Mouse (Mus musculus) urinary bladder, postnatal 10 days (tissue): ENCODE results near the gene Galnt3.

Experiments
- DNase-seq: peaks from one replicate; pipeline ENCODE4 v3.0.0; 2022; ENCODE audit warnings: low spot score

Gene Galnt3

DNA sequence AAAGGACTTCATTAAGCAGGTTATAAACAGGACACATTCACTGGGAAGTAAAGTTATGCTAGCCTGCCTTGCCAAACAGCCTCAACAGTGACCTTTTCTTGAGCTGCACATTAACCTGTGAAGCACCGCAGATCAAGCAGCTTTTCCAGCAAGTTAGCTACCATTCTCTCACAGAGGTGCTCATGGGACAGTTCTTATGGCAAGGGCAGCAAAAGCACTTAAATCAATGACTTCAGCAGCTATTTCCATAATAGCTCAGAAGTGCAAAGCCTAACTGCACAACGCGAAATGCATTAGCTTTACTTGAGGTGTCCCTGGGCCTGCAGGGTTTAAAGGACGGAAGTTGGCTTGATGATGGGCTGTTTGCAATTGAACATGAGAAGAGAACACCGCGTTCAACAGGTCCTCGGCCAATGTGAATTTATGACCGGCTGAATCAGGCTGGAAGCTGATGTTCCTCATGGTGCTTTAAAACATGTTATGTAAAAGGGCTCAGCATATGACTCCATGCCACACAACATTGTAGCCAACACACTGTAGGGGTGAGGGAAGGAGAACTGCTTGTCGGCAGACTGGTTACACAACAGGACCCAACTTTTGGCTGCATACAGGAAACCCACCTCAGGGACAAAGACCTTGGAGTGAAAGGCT is 16.8 kb downstream of the Galnt3 start:
- no peak for DNase-seq

DNA sequence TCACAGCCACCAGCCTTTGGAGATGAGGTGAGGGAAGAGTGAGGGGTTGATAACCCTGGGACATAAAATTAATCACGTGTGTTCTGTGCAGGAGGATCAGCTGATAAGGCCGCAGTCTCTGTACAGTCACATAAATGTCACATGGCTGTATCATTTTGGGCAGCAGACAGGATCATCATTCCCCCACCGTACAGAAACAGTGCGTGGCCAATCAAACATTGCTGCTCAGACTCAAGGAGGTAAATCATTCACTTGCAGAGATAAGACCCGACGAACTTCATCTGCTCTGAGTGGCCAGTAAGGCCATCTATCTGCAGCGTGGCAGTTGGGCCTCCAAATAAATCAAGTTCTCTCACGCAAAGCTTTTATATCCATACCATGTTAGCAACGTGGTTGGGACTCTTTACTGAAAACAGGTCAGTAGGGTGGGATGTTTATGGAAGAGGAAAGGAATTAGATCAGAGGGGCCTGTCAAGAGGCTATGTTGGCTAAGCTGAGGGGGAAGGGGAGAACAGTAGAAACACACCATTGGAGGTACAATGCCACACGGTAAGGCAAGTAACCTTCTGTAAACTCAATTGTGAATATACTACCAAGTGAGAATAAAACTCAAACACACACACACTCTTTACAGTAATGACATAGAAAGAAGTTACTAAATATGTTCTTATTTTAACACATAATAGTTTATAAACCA is 20.9 kb downstream of the Galnt3 start:
- no peak for DNase-seq

DNA sequence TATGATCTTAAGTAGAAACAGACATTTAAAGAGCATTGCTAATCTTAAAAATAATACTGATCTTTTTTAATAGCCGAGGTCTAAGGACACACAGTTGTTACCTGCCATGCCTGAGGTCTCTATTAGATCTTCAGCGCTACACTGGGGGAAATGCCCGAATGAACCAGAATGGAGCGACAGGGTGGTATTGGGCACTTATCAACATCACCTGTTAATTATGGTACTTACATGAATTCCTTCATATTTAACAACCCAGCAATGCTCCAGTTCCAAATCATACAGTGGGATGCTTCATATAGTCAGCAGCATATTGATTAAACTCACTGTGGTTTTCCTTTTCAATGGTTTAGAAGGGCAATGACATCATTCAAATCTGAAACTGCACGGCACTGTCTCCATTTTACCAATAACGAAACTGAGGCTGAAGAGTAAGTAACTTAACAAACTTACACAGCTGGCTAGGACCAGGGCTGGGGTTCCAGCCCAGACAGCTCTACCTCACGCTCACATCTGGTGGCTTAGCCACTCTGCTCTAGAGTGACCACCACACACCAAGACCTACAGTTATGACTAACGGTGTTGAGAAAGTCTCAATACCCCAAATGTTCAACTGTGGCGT is 23.0 kb downstream of the Galnt3 start:
- no peak for DNase-seq

DNA sequence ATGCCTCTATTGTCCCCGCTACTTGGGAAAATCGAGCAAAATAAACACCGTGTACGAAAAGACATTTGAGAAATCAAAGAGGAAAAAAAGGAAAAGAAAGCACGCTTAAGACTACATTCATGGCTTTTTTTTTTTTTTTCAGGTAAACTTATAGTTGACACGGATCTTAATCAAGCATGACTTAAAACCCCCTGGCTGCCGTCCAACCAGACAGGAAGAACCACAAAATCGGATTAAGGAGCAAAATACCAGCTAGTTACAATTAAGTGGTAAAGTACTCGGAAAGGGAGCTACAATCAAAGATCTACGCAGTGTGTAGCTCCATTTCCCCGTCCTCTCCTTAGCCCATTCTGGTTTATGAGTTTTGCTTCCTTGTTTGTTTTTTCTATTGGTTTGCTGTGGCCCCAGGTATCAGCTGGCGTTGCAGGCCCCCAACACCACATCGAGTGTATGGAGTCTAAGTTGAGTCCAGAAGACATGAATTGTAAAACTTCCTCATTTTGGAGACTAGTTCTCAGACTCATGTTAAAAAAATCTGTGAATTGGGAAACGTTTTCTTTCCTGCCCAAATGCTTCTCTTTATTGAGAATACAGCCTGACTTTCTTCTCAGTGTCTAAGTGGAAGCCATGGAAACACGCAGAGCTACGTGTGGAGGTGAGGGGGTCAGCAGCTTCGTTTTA is 24.0 kb downstream of the Galnt3 start:
- no peak for DNase-seq

DNA sequence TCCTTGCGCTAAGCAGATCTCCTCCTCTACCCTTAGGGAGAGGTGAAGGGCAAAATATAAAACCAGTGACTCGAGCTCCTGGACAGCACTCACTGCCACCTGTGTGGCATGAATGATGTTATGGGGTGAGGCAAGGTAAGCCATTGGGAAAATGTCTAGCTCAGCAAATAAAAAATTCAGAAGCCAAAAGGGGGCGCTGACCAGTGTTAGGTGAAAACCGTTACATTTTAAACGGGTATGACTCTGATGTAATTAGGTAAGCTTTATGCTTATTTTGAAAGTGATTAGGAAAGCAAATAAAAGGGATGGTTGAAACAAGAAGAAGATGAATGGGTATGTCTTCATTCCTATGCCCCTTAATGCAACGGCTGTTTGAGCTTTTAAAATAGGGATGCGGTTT is 24.6 kb downstream of the Galnt3 start:
- no peak for DNase-seq

DNA sequence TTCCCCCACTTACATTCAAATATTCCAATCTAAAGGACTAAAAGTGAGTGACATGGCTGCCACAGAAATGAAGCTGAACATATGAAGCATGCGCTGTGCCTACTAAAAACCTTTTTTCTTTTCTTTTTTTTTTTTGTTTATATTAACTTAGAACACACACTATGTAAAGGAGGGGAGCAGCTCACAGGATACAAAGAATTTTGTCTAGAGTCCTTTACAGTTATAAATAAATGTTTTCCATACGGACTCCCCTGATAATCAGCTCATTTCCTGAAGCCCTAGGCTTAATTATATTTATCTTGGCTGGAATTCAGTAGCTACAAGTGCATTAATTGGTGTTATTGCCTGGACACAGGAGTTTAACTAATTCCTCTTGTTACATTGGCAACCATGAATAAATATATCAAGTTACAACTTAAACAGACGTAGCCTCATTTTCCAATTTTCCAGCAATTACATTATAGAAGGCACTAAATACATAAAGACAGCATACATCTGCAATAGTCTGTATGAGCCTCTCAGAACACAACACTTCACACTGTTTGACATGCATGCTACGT is 30.1 kb downstream of the Galnt3 start:
- DNase-seq, result no peak

DNA sequence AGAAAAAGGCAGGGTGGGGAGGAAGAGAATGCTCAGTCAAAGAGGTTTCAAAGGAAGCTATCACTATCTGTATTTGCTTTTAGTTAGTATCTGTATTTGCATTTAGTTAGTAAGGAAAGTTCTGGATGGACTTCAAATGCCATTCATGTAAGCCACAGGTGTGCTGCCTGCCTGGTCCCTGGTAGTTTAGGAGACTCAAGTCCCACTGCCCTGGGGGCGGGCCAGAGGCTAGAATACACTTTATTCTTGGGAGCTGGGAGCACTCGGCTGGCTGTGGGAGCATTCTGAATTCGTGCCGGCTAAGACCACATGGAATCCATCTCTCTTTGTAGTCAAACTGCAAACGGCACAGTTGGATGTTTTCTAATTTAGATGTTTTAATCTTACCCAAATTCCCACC is 33.5 kb downstream of the Galnt3 start:
- no peak for DNase-seq

DNA sequence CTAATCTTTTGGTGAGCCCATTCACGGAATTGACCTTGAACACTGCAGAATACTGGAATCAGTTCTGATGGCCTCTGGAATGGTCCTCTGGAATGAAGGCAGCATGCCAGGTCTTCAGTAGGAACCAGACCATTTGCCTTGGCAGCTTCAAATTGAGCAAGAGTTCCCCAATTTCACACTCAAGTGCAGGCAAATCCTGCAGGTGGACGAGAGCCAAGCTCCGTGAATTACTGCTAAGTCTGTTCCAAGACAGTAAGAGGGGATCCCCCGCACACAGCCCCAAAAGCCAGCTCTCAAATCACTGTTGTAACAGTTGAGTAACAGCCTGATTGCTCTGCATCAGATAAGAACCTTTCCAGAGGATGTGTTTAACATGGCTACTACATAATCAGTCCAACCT is 42.9 kb downstream of the Galnt3 start:
- DNase-seq, result no peak

DNA sequence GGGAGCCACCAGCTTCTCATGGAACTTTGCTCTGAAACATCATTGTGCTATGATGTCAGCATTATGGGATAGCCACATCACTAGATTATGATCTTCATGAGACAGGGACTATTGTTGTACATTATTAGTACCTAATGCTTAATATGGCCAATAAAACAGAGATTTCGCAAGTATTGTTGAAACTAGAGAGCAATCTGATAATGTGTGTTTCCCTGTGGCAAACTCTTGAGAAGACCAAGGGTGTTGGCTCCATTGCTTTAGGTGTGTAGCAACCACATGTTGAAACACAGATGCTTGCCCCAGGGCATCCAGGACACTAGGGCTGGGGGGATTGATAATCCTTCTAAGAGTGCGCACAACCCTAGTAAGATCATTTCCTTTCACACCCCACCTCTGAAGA is 44.1 kb downstream of the Galnt3 start:
- DNase-seq, result no peak

DNA sequence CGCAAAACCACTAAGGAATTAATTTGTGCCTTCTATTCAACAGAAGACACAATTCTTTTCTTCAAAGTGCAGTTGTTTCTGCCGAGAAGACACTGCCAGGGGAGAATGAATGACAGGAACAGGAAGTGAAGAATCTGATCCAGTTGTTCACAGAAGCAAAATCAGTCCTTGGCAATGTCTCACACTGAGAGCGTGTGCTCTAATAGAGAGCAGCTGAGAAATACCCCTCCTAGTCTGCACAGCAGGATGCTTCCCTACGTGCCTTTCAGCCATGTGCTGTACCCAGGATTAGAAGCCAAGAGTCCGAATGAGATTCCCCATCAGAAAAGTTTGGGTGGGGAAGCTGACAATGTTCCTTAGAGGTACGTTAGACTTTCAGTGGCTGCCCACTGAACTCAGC is 55.3 kb downstream of the Galnt3 start:
- DNase-seq, result no peak

DNA sequence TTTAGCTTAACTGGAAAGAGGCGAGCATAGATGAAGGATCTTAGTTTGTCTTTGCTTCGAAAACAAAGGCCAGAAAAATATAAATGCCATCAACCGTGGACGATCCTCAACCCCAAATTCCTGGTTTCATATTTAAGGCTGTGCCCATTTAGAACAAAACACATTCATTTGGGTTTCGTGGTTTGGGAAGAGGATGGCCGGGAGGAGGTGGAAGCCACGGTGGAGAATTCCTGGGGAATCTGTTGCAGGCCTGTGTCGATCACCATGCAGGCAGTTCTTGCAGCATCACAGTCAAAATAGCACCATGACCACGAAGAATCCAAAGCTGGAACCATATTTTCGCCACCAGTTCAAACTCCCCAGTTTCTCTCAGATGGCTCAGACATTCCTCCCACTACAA is 61.5 kb downstream of the Galnt3 start:
- no peak for DNase-seq

DNA sequence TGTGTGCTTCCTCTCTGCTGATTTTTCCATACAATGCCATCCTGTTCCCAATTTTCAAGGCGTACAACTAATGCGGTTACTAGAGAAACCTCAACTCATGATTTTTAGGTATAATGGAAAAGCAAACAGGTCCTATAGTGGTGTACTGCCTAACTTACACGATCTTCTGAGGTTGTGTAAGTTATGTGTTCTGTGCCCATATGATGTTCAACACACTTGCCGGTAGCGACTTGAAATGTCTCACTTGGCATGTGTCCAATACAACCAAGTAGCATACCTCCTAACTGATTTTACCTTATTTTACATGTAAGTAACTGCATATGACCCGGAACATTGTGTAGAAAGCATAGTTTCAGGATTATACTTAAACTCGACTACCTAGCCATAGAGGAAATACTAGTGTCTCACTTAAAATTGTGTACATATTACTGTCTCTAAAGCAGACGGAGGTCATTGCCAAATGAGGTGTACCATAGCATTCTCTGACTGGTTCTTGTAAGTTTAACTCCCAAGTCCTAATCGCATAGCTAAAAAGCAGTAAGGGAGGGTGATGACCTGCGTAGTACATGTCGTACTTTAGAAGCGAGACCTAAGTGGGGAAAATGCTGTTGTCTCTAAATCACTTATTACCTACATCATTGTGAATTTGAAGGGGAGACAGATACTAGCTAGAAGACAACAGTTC is 80.2 kb downstream of the Galnt3 start:
- no peak for DNase-seq

DNA sequence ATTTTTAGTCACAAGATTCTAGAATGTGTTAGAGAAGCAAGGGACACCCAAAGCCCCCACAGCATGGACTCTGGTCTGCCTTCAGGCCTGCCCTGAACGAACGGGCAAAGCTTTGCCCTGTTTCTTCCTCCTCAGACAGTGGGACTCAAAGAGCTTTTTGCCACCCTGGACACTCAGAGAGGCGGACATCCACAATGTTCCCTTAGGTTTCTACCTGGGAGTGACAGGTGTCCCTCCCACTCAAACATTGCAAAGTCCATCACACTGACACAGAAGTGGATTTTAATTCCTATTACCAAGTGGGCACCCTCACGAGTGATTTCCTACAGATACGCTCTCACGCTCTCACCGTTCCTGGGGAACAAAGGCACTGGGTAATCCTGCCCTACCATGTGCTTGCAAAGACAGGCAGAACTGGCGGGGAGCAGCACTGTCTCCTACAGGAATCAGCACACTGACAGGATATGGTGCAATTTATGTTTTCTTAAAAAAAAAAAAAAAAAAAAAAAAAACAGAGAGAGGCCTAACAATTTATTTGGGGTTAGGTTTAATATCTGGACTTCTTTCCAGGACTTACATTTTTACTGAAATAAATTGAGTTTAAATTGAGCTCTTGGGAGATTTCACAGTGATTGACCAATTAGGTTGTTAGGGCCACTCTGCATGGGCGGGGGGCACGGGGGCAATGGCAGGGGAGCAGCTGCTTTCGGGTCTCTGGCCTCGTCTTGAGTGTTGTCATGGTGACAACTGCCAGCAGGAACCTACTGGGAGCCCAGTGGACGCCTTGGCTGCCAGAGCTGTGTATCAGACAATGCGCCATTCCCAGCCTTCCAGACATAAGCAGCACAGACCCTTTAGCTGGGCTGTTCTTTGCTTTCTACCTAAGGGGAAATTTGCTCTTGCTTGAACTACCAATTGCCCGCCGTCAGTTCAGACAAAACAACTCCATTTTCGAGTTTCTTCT is 81.1 kb downstream of the Galnt3 start:
- no peak for DNase-seq

DNA sequence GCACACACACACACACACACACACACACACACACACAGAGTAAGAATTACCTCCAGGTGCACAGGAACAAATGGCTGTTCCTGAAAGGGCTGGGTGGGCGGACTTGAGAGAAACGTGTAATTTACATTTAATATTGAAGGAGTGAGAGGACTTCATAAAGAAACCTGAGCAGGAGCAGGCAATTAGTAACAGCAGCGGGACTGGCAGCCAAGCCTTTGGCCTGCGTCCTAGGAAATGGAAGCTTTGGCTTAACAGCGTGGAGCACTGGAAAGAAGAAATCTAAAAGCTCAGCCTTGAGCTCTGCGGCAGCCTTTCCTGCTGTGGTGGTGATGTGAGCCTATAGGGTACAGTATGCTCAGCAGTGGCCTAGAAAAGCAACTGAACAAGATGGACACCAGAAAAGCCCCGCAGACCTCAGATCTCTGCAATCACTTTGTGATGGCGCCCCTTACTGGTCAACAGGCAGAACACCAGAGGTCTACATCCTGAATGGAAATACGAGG is 82.8 kb downstream of the Galnt3 start:
- no peak for DNase-seq

DNA sequence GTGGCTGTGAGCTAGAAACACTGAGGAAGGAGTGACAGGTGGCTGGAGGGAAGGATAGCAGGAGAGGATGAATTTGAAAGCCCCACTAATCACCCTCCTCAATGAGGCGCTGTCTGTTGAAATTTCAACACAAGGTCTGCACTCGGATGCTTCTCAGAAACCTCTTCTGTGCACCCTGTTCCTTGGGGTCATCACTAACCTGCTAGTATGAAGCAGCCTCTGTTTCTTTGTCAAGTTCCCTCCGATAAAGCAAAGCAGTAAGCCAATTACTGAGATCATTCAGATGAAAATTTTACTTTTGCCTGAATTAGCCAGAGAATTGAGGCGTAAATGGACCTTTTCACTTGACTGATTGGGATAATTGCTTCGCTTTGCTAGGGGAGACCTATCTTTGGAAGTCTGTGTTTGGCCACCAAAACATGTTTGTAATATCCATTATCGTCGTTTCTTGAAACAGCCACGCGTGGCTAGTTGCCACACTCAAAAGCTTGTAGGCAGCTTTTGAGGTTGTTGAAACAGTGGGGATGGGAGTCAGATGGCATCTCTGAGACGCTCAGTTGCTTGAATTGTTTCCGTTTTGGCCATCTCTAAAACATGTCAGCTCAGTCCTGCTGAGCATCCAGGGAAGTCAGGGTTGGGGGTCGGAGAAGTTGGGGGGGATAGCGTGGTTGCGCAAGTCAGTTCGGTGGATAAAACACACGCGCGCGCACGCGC is 83.4 kb downstream of the Galnt3 start:
- DNase-seq, result no peak

DNA sequence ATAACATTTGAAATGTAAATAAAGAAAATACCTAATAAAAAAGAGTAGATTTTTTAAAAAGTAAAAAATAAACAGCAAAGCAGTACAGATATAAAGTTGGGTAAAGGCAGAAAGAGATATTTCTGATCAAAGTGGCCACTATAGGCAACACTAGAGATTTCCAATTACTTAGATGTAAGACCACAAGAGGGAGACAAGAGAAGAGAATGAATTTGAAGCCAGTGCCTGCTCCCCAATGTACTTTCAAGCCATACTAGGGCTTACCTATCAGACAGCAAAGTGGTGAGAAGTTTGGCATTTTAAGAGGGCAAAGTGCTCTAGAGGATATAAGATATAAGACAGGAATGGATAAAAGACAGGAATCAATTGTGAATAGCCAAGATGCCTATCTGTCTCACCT is 84.2 kb downstream of the Galnt3 start:
- no peak for DNase-seq

DNA sequence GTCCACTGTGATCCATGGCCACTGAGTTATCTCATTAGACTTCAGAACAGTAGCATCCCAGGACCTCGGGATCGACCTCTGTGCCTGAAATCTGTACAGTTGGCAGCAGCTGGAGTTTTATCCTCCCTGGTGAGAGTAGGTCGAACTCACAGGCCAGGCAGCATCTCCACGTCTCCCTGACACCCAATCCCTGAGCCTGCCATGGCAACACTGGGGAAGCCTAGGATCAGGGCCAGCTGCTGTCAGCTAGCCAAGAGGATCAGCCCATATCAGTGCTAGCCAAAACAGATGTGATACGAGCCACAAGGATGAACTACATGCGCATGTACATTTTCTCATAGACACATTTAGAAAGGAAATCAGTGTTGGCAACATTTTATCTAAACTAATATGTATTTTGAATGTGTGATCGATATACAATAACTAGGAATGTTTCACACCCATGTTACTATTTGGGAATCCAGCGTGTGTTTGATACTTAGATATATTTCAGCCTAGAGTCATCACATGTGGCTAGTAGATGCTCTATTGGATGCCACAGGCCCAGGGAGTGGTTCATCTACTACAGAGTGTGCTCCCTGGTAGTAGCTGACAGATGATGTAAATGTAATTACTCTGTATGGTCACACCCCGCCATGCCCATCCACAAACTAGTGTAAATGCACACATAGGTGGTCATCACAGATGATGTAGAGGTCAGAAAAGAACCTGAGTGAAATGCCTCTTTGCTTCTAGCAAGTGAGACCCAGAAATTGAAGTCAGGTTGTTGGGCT is 89.7 kb downstream of the Galnt3 start:
- DNase-seq, result no peak
